Mouse (Mus musculus) retina, adult 2 months (tissue): ENCODE measurements around the gene Dazap2.
"Not testable (repeated sequence)": the region's sequence is repeated elsewhere in the genome, so short reads cannot be mapped to it uniquely, and the experiment has no call there.

Experiments used
- DNase-seq: peaks from one replicate; pipeline ENCODE4 v3.0.0-alpha.2; 2012; ENCODE audit warnings: low read depth, low spot score

The Dazap2 gene

DNA sequence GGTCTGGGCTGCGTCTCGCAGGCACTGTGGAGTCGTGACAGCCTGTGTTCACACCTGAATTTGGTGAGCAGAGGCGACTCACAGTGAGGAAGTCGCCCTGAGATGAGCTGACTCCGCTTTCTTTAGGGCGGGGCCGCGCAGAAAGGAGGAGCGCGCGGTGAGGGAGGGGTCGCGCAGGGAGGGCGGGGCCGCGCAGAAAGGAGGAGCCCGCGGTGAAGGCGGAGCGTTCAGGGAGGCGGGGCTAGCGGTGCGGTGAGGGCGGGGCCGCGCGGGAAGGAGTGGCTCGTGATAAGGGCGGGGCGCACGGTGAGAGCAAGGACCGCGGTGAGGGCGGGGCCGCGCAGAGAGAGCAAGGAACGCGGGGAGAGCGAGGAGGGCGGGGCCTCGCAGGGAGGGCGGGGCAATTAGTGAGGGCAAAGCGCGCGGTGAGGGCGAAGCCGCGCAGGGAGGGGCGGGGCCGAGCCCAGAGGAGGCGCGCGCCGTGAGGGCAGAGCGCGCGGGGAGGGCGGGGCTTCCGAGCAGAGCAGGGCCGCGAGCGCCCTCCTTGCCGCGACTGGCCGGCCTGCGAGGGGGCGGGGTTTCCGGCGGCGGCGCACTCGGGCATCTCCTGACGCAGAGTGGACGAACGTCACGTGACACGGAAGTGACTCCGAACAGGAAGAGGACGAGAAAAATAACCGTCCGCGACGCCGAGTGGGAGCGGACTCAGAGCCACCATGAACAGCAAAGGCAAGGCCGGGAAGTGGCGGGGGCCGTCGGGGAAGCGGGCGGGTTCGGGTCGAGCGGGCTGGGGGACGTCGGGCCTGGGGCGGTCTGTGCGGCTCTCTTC lies at the start of gene Dazap2:
TSS of gene Dazap2 (plus strand) at position 354 of the 829 bp plus-strand sequence.
- peak; percentile 98 for DNase-seq

DNA sequence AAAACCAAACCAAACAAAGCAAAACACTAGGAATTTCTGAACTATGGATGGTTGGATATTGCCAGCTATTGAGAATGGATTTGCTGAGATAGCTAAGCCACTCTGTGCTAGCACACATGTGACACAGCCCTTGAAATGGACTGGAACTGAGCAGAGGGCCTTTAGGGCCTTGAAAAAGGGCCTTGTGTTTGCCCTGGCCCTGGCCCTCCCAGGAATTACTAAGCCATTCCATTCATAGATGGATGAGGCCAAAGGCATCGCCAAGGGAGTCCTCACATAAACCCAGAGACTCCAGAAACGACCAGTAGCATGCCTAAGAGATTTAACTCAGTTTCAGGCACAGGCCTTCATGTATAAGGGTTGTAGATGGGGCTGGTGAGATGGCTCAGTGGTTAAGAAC lies 48.6 kb upstream of the Dazap2 start:
- no peak for DNase-seq

GRCm38 (mm10) chr15:100569239-100569638 lies 45.9 kb upstream of the Dazap2 start:
- no peak for DNase-seq

- DNase-seq = no peak
Measured at GRCm38 (mm10) chr15:100573946-100574345, 41.2 kb upstream of the Dazap2 start.

DNA sequence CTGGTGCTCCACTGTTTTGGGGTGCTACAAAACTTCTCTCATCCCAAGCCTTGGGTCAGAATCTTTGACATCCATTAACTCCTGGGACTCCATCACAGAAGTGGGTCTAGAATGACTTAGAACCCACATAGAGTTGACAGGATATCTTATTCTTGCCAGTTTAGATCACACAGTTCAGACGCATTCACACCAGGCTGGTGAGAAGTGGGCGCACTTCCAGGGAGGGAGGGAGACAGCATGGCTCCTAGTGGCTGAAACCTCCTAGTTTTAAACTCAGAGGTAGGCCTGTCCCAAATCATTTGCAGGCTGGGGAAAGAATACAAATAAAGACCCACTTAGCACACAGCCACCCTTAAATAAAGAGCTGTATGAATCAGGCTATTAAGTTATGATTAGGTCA lies 40.8 kb upstream of the Dazap2 start:
- no peak for DNase-seq

DNA sequence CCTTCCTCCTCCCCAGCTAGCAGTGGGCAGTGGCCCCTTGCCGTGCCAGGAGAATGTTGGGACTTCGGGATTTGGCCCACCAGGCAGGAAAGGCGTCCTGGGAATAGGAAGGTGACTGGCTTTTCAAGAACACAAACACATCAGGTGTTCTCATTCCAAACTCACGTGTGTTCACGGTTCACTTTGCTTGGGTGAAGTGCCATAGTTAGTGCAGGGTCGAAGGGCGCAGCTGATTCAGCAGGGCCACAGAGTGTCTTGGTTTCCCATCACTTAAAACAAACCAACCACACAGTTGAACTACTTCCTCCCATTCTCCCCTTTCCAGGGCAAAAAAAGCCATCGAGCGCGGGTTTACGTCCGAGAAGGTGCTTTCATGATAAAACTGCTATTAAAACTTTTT lies 39.8 kb upstream of the Dazap2 start:
- DNase-seq = no peak

GRCm38 (mm10) chr15:100576392-100576791 lies 38.8 kb upstream of the Dazap2 start:
- no peak for DNase-seq

DNA sequence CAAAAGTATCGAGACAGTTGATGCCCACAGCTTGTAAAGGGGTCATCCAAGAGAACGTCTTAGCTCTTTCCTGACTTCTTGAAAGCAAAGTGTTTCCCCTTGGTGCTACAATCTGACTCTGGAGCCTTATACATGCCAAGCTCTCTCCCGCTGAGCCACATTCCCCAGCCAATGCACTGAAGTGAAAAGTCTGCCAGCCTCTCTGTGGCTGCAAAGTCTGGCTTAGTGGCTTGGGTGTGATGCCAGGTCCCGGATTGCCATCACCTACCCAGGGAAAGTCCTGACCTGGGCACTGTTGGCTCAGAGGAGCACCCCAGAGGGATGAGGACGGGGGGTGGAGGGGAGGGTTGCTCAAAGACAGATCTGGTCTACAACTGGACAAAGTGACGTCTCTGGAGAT lies 38.3 kb upstream of the Dazap2 start:
- DNase-seq = no peak

DNA sequence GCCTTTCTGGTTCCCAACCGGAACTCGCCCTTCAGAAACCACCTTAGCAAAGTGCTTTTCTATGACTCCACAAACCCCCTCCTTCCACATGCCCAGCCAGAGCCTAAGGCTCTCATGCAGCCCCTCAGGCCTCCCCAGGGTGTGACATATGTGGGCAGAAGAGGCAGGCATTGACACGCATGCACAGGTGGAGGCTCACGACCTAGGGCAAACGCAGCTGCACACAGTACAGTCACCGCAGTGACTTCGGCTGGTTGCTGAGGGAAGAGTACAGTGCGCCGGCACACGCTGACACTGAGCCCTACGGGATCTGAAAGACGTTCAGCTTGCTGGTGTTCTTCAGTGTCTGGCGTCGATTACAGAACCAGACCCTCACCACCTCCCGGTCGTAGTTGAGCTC lies 37.2 kb upstream of the Dazap2 start:
- no peak for DNase-seq

- DNase-seq = no peak
Measured at GRCm38 (mm10) chr15:100580108-100580507, 35.0 kb upstream of the Dazap2 start.

GRCm38 (mm10) chr15:100585931-100586330 lies 29.2 kb upstream of the Dazap2 start:
- DNase-seq = no peak

DNA sequence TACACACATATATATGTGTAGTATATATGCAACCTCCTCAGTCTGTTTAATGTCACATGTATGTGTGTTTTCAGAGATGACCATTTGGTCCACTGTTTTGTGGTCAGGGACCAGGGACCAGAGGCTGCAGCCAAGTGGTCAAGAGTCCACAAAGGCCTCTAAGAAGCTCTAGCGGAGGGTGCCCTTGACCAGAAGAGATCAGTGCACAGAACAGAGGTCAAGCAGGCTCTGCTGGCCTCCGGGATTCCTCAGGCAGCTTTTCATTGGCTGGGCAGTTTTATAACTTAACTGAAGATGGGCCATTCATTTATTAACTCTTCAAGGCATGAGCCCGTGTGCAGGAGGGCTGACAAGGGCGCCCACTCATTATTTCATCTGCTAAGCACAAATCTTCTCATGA lies 28.0 kb upstream of the Dazap2 start:
- no peak for DNase-seq

GRCm38 (mm10) chr15:100588297-100588696 lies 26.9 kb upstream of the Dazap2 start:
- DNase-seq = no peak

DNA sequence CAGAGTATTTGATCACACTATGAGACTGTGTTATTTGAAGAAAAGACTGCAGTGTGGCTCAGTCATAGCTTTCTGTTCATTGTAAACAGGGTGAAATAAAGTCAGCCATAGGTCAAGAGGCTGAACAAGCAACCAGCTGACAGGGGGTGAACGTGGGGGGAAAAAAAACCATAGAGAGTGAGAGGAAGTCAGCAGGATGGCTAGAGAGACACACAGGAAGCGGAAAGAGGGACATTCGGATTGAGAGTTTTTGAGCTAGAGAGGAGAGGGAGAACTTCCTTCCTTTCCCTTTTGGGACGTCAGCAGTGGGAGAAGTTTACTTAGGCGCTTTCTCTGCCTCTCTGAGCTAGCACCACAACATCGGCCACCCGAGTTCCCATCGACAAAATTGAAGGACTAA lies 24.7 kb upstream of the Dazap2 start:
- DNase-seq = no peak

DNA sequence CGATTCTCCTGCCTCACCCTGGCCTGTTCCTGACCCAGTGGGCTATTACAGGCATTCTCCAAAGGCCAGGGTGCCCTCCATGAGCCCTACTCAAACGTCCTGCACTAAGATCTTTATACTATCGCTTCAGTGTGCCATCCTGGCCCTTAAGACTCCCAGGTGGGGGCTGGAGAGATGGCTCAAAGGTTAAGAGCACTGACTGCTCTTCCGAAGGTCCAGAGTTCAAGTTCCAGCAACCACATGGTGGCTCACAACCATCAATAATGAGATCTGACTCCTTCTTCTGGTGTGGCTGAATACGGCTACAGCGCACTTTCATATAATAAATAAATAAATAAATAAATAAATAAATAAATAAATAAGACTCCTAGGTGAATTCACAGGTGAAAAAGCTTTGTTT lies 22.3 kb upstream of the Dazap2 start:
- DNase-seq = no peak

DNA sequence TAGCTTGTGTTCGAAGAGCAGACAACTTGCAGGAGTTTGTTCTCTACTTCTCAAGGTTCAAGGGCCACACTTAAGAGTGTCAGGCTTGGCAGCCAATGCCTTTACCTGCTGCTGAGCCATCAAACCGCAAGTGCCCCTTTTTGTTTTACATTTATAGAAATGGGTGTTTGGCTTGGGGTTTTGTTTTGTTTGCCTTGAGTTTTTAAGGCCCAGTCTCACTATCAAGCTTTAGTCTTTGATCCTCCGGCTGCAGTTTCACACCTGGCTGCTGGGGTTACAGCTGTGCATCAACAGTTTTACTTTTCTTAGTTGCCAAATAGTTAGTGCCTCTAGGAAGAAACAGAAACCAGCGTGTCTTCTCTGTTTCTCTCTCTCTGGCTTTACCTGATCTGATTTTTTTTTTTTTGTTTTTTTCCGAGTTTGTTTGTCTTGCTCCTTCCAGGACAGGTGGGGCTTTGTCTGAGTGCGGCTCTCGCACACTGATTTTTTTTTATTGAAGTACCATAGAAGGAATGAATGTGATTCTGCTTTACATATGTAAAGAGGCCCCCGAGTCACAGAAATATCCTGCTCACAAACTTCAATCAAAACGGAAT lies 16.8 kb upstream of the Dazap2 start:
- no peak for DNase-seq

DNA sequence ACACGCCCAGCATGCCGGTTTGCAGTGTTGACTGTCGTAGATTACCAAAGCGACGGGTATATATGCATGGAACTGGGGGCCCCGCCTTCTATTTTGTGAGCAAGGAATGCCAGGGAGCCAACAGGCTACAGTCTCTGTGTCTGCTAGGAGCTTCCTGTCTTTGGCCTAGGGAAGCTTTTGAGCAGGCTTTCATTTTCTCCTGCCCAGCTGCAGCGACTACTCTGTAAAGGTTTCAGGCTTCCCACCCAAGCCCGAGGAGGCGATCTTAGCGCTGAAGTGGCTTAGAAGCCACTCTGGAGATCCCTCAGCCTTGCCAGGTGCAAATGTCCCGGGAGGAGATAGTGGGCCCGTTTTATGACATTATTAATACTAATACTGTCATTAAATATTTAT lies 16.3 kb upstream of the Dazap2 start:
- DNase-seq = peak; percentile 23

DNA sequence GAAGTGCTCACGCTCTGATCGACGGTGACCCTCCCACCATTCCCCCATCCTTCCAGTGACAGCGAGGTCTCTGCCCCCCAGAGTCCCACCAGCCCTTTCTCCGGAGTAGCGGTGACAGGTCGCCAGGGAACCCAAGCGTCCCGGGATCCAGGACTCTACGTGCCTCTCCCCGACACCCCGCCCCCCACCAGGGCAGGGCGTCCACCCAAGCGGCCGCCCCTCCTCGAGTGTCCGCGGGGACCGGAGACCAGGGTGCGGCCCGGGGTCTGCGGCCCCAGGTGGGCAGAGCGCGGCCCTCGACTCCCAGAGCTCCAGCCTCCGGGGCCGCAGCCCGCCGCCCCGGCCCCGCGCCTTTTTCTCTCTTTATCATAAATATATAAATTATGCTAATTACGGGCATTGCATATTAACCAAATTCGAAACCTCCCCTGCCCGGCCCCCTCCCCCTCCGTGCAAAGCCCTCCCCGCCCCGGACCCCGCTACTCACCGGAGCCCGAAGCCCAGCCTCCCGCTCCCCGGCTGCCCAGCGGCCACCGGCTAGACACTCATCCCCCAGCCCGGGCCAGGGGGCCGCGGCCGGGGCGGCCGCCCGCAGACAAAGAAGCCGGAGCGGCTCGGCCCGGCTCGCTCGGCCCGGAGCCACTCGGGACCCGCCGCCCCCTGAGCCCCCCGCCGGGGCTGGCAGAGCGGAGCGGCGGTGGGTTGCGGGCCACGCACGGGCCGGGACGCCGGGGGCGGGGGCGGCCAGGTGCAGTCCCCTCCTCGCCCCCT lies 15.7 kb upstream of the Dazap2 start, which contains the start of gene Pou6f1:
TSS of gene Pou6f1 (minus strand) at position 709 of the 771 bp plus-strand sequence.
- no peak for DNase-seq

DNA sequence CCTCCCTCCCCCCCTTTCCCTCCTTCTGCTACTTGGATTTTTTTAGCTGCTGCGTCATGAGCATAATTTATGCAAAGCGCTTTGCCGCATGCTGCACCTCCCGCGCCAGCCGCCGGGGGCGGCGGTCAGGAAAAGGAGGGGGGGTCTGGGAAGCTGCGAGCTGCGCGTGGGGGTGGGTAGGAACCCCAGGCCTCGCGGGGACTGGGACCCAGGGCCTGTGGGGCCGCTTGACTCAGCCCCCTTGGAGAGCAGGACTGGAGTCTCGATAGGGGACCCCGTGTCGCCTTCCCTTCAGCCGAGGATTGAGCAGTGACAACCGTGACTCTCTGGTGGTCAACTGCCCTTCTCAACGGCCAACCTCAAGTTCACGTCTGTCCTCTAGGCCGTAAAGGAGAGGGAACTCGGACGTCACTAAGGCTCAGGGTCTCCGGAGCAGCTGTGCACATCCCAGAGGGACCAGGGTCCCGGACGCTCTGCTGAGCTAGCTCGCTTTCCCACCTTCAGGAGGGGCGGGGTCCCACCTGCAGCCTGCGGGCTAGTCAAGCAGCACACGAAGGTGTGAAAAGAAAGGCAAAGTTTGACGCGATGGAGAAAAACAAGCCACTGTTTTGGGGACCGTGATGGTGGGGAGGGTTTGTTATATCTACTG lies 15.0 kb upstream of the Dazap2 start:
- peak; percentile 76 for DNase-seq

GRCm38 (mm10) chr15:100600696-100601272 lies 14.4 kb upstream of the Dazap2 start:
- DNase-seq = no peak

DNA sequence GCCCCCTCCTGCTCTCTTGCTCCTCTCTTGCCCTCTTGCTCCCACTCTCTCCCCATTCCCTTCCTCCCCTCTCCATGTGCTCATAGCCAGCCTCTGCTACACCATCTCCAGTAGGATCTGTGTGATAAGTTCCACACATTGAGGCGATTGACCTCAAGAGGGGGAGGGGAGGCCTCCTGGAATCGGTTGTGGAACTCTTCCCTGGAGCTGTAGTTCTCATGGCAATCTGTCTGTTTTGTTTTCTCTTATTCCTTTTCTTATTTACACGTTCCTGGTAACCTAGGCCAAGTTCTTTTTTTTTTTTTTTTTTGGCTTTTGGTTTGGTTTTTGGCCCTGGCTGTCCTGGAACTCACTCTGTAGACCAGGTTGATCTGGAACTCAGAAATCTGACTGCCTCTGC lies 13.5 kb upstream of the Dazap2 start:
- no peak for DNase-seq

DNA sequence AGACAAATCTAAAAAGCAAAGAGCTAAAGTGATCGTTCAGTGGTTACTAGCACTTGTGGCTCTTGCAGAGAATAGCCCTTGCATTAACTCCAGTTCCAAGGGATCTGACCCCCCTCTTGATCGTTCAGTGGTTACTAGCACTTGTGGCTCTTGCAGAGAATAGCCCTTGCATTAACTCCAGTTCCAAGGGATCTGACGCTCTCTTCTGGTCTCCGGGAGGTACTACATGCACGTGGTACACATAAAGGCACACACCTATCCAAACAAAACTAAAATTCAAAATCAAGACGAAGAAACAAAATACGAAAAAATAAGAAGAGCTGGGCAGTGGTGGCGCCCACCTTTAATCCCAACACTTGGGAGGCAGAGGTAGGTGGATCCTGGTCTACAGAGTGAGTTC lies 8.5 kb upstream of the Dazap2 start:
- DNase-seq = not testable (repeated sequence)
